Mouse (Mus musculus) granulocyte monocyte progenitor cell, adult 5-6 weeks (primary cell): ENCODE results near the gene Zbtb18. TPM values are rescaled to one million over a fixed set of nuclear protein-coding genes. Genes with fewer than 3 reads are reported as not detected.

Experiments
- ATAC-seq: replicated peaks from 2 replicates; pipeline ENCODE4 v1.8.0; 2016; ENCODE audit warnings: mild to moderate bottlenecking, moderate TSS enrichment, inconsistent platforms; ENCODE audit not compliant: poor library complexity, severe bottlenecking
- total RNA-seq, 2 experiments: library from RNA; stranded (forward) in 1 of 2; stranded (reverse) in 1 of 2; fragments of 200-712, 200-1000 nt in 1 of 2; fragments of >200 nt in 1 of 2; fragmentation: Nextera tagmentation in 1 of 2; gene quantifications; 2 replicates each; pipeline ENCODE4 v1.2.3; 2014 to 2017

Zbtb18 gene
- total RNA-seq, 2 experiments from 2014 or later, result 62.5 to 82.5 TPM

DNA sequence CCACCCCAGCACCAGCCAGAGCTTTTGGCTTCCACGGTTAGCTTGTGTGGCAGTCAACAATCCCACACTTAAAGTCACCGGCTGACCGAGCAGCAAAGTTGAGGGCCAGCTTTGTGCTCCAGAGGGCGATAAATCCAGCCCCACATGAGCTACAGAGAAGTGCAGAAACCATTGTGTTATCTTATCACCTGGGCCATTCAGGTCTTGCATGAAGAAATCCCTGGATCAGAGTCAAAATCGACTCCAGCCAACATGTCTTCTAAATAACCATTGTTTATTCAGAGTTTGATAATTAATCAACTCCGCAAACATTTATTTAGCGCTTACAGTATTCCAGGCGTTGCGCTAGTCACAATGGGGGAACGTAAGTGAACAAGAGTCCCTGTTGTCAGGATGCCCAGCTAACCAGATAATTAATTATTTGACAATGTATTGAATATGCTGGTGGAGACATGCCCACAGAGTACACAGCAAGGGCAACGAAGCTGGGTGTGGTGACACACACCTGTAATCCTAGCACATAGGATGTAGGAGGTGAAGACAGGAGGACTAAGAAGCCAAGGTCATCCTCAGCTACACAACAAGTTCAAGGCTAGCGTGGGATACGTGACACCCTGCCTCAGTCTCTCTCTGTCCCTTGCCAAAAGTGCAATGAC is 33.5 kb downstream of the Zbtb18 start:
- no peak for ATAC-seq

DNA sequence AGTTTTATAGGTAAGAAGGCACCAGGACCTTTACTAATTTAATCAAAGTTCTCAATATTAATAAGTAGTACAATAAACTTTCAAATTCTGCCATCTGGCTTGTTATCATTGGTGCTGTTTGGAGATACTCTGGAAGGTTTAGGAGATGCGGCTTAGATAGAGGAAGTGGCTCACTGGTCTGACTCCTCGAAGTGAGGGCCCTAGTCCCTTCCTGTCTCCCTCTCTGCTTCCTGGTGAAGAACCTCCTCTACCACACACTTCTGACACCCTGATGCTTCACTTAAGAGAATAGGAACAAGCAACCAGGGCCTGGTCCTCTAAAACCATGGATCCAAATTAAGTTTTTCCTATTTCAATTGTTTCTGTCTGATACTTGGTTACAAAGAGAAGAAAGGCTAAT is 36.4 kb downstream of the Zbtb18 start:
- peak; percentile 91 for ATAC-seq

DNA sequence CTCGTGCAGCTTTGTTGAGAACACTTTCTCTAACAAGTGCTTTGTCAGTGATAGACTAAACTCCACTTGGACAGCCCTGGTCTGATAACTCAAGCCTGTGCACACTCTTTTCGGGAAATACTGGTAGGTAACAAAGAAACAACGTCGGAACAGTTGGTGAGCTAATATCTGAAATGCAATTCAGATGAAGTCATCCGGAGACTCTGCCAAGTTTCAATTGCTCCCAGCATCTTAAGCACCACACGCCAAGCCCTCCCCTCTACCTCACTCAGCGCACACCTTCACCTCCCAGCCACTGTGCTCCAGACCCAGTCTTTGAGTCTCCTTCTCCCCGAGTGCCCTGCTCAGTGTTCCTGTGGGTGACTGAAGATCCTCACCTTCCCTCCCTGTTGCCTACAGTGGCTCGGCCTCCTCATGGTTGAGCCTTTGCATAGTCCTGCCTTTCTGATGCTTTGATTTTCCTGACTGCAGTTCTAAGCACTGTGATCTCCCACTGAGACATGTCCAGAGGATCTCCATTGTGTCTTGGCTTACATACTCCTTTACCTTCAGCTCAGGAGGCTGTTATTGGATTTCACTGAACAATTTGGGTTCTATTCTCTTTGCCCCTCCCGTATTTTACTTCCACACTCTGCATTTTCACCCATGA is 37.3 kb downstream of the Zbtb18 start:
- no peak for ATAC-seq

DNA sequence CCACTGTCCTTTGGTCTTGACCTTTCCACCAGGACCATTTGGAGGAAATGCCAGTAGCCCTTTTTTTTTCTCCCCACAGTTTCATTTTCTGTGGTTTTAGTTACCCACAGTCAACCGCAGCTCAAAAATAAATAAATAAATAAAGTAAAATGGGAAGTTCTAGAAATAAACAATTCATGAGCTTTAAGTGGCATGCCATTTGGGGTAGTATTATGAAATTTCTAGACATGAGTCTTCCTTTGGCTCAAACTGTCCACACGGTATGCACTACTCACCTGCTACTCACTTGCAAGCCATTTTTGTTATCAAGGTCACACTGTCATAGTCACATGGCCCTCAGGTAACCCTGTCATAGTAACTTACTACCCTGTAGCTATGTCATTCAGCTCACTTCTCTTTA is 41.5 kb downstream of the Zbtb18 start:
- ATAC-seq, result peak; percentile 48

DNA sequence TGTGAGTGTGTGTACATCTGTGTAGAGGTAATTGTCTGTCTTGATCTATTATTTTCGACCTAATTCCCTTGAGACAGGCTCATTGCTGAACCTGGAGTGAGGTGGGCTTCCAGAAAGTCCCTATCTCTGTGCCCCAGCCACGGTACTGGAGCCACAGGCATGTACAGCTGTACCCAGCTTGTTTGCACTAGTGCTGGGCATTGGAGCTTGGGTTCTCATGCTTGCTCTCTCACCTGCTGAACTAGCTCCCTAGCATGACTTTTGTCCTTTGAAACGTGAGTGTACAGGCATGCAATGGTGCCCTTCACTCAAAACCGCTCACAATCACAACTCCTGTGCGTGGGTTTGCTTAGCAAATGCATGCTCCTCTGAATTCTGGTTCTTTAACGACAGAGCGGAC is 42.1 kb downstream of the Zbtb18 start:
- 0 out of 2 replicates have a peak, but pooled peaks have one; percentile 1 for ATAC-seq

DNA sequence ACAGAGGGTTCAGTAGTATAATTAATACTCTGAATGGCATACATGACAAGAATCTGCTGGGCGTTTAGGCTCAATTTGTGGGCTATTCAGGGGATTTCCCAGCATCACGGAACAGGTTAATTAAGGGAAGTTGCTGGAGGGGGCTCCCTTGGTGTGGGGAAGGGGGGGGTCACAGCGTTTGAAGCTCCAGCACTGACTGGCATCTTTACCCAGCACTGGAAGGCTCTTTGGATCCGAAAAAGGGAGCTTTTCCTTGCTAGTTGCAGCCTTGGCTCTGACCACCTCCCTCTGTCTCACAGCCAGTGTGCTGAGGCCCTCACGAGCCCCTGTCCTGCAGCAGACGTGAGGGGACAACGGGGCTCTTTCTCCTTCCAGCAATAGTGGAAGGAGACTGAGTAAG is 42.5 kb downstream of the Zbtb18 start:
- peak; percentile 67 for ATAC-seq

DNA sequence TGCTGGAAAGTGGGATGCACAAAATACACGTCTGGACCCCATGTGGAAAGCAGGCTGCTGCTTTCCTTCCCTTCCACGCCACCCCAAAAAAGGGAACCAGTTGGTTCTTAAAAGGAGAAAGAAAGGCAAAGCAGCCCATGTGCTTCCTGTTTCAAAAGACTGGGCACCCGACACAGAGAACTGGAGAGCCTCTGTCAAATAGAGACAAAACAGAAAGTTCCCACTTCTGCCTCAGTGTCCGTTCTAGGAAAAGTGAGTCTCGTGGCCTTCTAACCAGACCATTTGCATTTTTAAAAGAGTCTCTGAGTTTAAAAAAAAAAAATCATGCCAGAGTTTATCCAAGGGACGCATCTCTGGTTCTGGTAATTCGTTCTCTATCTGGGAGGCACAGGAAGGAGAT is 47.7 kb downstream of the Zbtb18 start:
- ATAC-seq, result peak; percentile 88

DNA sequence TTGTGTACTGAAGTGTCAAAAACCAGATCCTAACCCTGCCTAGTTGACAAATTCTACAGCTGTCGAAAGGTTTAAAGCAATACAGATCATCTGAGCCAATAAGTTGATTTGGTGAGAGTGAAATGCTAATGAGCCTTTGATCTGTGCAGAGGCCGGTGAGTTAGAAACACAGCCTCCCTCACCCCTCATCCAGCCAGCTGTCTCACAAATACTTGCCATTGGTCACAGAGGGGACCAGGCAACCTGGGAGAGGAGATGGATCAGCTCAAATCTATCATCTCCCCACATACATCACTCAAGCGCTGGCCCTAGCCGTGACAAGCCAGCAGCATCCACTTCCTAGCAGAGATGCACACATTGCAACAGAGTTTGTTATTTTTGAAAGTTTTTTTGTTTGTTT is 48.7 kb downstream of the Zbtb18 start:
- peak; percentile 27 for ATAC-seq

DNA sequence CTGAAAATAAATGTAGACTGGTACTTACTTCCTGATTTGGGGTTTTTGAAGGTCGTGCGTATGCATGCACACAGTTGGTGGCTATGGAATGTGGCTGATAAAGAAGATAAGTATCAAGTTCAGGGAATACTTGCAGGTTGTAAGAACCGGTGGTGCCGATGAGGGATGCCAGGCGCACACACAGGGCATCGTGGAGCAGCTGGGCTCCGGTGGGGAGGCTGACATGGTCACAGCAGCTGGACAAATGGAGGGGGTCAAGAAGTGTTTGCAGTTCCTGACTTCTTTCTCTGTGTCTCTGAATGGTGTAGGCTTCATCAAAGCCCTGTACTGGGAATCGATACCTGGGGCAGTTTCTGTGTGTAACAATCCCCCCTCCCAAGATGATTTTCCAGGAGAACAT is 49.1 kb downstream of the Zbtb18 start:
- ATAC-seq, result peak; percentile 15

DNA sequence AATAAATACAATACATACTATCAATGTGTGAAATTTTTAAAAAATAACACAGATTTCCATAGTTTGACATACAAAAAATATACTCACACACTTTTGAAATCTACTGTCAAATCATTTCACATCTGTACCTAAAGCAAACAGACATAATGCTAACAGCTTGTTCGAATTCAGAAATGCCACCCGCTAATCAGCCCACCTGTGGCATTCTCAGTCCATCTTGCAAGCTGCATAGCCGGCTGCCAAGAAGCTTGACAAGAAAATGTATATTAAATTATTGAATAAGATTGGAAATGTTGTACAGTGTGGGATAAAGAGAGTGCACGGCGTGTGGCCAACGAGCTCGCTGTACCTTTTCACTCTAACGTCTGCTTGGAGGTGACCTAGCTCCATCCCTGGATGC is 52.2 kb downstream of the Zbtb18 start:
- ATAC-seq, result no peak

DNA sequence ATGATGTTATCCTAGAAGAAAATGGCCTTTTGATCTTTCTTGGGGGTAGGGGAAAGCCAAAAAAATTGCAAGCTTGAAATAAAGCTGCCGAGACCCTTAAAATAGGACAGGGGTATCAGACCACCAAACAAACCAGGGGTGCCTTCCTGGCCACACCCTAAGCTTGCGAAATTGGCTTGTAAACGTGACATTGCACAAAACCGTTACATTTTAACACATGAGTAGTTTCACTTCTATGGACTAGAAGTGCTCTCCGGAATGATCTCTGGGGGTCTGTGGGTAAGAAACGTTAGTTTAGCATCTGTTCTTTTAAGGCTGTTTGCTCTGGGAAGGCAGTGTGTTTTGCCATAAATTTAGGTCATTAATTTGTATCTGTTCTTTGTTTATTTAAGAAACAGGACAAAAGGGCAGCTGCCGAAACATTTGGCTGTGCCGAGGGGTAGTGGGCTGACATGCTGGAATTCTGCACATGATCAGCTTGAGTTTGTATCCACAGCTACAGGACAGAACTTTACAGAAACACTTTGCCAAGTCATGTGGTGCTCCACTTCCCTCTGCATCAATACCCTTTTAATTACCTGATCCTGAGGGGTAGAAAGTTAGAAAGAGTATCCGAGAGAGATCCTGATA is 52.9 kb downstream of the Zbtb18 start:
- peak; percentile 85 for ATAC-seq

Other genes with a start within 250 kb of the Zbtb18 start
- gene Akt3, start 184.1 kb upstream of the Zbtb18 start, total RNA-seq (2014; fragmentation: Nextera tagmentation), result 28.1 and 36.3 TPM in 2 replicates
- 36.7 and 47.1 TPM in 2 replicates for gene Akt3, start 184.1 kb upstream of the Zbtb18 start, total RNA-seq (2017)